Mouse (Mus musculus) forebrain, embryonic 13.5 days (tissue): Measurements from ENCODE around the gene Gm10322. TPM values are rescaled to one million over a fixed set of nuclear protein-coding genes. Genes with fewer than 3 reads are reported as not detected.

Experiments
- ATAC-seq: fragments of 200-750 bp; cut with Nextera tagmentation; 2 replicates; pipeline ENCODE4 v1.8.0; 2017
- H3K27ac ChIP-seq: fragments of 300-500 bp; sonication (generic); 2 replicates; pipeline ENCODE4 v1.5.1; 2015; ENCODE audit warnings: inconsistent platforms, mild to moderate bottlenecking, moderate library complexity
- H3K27me3 ChIP-seq: fragments of 300-500 bp; sonication (generic); 2 replicates; pipeline ENCODE4 v1.6.1; 2015; ENCODE audit warnings: mild to moderate bottlenecking, inconsistent platforms
- H3K36me3 ChIP-seq: fragments of 300-500 bp; sonication (generic); 2 replicates; pipeline ENCODE4 v1.6.1; 2015; ENCODE audit warnings: mild to moderate bottlenecking, inconsistent platforms; ENCODE audit not compliant: poor library complexity, severe bottlenecking
- H3K4me1 ChIP-seq: fragments of 300-500 bp; sonication (generic); 2 replicates; pipeline ENCODE4 v1.6.1; 2015; ENCODE audit warnings: inconsistent platforms
- H3K4me2 ChIP-seq: fragments of 300-500 bp; sonication (generic); 2 replicates; pipeline ENCODE4 v1.6.1; 2015; ENCODE audit warnings: inconsistent platforms, mild to moderate bottlenecking, moderate library complexity
- H3K4me3 ChIP-seq: fragments of 300-500 bp; sonication (generic); 2 replicates; pipeline ENCODE4 v1.5.1; 2015; ENCODE audit warnings: mild to moderate bottlenecking, inconsistent platforms
- H3K9ac ChIP-seq: fragments of 300-500 bp; sonication (generic); 2 replicates; pipeline ENCODE4 v1.6.1; 2015; ENCODE audit warnings: mild to moderate bottlenecking, inconsistent platforms
- H3K9me3 ChIP-seq: fragments of 300-500 bp; sonication (generic); replicated peaks from 2 replicates; pipeline ENCODE4 v1.6.1; 2016; ENCODE audit warnings: inconsistent platforms
- WGBS: fragments of 180-500 bp; shearing (Covaris S2); methylation state at CpG from one replicate; pipeline ENCODE4 v1.1.7; 2015; 5-methylcytosine and 5-hydroxymethylcytosine counted together
- polyA plus RNA-seq: library from polyadenylated mRNA; unstranded; fragments of >200 nt; fragmentation: Nextera tagmentation; extraction: Ambion mirVana; gene quantifications from 2 replicates; pipeline ENCODE4 v1.2.1, GENCODE M21; 2015

The Gm10322 gene
- polyA plus RNA-seq, 1 experiment from 2014 or later, result not detected

DNA sequence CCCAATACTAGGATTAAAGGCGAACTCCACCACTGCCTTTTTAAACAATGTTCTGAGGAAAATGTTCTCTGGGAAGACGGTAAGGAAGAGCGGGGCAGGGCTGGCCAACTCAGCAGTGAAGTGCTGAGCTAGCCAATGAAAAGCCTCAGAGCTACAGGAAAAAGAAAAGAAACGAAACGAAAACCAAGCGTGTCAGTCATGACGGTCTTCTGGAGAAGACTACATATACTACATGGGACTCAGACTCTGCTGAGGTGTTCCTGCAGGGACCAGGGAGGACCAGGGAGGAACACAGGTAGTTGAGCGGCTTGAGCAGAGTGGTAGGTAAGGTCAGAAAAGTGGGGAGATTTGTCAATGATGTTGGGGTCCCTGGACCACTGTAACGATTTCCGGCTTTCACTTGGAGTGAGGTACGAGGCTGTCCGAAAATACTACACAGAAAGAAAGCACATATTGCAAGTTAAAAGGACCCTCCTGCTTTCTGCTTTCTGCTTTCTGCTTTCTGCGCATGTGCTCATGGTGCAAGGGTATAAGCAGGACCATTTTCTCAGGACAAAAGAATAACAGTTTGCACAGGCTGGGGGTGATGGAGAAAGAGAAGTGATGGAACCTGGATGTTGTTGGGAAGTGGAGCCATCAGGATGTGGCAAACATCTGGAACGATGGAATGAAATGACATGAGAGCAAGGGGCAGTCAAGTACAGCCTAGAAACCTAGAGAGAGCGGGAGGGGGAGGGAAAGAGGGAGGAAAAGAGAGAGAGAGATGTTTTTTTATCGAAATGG, 21.1 kb downstream of the Gm10322 start:
- Histone ChIP-seq H3K9ac (no peak overlapping the region), H3K4me1 (peaks cover 4% of the 10 kb centered on the region; the same call in 1 of the 2 replicates), H3K36me3 (no peaks in the 10 kb centered on the region), H3K27me3 (no peaks in the 10 kb centered on the region), H3K4me3 (no peak overlapping the region), H3K27ac (no peak overlapping the region), H3K4me2 (no peak overlapping the region), H3K9me3 (no peaks in the 10 kb centered on the region)
- no peak for ATAC-seq
- 81% methylated on average over 16 of the region's 16 CpGs for WGBS

DNA sequence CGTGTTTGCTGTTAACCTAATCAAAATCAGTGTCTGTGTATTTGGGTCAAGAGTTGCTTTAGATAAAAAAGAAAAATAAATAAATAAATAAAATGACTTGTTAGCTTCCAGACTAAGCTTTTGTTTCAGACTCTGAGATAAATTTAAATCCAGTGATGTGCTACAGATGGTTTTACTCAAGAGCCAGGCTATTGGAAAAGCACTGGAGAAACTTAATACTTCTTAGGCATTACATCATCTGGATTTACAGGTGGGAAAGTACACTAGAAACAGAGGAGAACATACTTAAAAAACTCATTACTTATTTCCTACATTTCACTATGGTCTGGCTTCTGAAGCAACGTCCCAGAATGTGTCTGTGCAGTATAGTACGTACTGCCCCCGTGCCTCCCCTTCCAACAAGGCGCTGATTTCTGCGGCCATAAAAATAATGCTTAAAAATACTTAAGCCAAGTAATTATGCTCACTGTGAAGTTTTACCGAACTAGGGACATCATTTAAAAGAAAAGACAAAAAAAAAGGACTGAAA, 21.8 kb downstream of the Gm10322 start:
- H3K4me2 ChIP-seq, result no peak overlapping the region
- WGBS, result 86% methylated on average over 7 of the region's 7 CpGs
- H3K4me3 ChIP-seq, result no peak overlapping the region
- H3K4me1 ChIP-seq, result peaks cover 4% of the 10 kb centered on the region; the same call in 1 of the 2 replicates
- no peaks in the 10 kb centered on the region for H3K27me3 ChIP-seq
- H3K9ac ChIP-seq, result no peak overlapping the region
- no peaks in the 10 kb centered on the region for H3K9me3 ChIP-seq
- no peaks in the 10 kb centered on the region for H3K36me3 ChIP-seq
- ATAC-seq, result no peak
- no peak overlapping the region for H3K27ac ChIP-seq

DNA sequence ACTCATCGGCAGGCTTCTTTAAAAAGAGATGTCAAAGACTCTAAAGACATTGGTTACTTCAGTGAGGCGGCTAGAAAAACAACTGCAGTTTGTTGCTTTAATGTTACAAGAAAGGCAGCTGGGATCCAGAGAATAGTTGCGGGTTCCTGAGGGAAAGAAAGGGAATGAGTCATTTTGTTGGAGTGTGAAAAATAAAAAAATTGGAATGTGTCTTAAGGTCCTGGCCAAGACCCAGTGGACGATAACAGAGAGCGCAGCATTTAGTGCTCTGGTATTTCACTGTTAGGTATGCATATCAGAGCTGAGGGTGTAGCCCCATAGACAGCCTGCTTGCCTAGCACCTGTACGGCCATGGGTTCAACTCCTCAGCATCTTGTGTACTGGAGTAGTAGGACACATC, 22.7 kb downstream of the Gm10322 start:
- H3K4me3 ChIP-seq, result no peak overlapping the region
- WGBS, result 81% methylated on average over 6 of the region's 6 CpGs
- H3K4me1 ChIP-seq, result peaks cover 4% of the 10 kb centered on the region; the same call in 1 of the 2 replicates
- no peak overlapping the region for H3K9ac ChIP-seq
- no peak for ATAC-seq
- no peaks in the 10 kb centered on the region for H3K27me3 ChIP-seq
- no peaks in the 10 kb centered on the region for H3K36me3 ChIP-seq
- no peak overlapping the region for H3K27ac ChIP-seq
- H3K9me3 ChIP-seq, result no peaks in the 10 kb centered on the region
- H3K4me2 ChIP-seq, result no peak overlapping the region

DNA sequence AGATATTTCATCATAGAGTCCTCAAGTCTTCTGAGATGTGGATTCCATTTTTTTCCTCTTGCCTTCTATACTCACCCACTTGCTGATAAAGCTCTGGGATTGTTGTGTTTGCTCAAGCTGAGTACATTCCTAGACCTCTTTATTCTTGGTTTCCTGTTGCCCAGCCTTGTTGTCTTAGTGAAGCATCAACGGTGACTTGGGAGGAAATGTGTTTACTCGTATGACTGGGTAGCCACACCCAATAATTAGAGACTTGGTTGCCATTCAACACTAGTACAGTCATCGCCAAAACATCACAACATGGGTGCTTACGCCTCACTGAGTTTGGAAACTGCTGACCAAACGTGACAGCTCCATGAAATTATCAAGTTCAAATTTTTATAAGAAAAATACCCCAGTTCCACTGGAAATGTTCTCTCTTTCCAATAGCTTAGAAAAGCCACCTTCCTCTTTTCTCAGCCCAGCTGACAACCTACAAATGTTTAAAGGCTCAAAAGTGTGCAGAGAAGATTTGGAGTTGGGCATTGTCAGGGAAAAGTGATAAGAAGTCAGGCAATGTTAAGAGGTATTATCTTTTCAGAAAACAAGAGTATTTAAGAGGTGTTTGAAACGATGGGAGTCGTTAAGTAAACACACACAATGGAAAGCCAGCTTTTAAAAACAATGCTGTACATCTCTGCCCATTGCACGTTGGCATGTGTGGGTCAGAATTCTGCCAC, 27.0 kb downstream of the Gm10322 start:
- H3K4me1 ChIP-seq, result peaks cover 4% of the 10 kb centered on the region; the same call in 1 of the 2 replicates
- H3K36me3 ChIP-seq, result no peaks in the 10 kb centered on the region
- H3K4me3 ChIP-seq, result no peak overlapping the region
- no peak overlapping the region for H3K4me2 ChIP-seq
- WGBS, result 75% methylated on average over 8 of the region's 8 CpGs
- H3K9ac ChIP-seq, result no peak overlapping the region
- no peaks in the 10 kb centered on the region for H3K27me3 ChIP-seq
- no peak for ATAC-seq
- no peak overlapping the region for H3K27ac ChIP-seq
- H3K9me3 ChIP-seq, result no peaks in the 10 kb centered on the region

DNA sequence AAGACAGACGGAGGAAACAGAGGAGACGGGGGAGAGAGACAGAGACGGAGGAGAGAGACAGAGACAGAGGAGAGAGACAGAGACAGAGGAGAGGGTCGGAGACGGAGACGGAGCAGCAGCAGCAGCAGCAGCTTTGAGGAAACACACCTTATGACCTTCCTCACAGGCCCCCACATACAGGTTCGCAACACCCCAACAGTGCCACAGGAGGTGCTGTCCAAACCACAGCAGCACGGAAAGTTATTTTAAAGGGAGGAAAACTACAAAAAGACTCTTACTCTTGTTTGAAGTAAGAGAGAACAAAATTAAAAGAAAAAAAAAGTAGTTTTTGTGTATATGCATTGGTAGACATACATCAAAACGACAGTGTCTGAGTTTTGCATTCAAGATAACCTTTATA, 27.8 kb downstream of the Gm10322 start:
- ATAC-seq, result no peak
- H3K4me2 ChIP-seq, result no peak overlapping the region
- no peak overlapping the region for H3K4me3 ChIP-seq
- no peaks in the 10 kb centered on the region for H3K27me3 ChIP-seq
- no peaks in the 10 kb centered on the region for H3K36me3 ChIP-seq
- H3K9ac ChIP-seq, result no peak overlapping the region
- H3K9me3 ChIP-seq, result no peaks in the 10 kb centered on the region
- H3K4me1 ChIP-seq, result peaks cover 4% of the 10 kb centered on the region; the same call in 1 of the 2 replicates
- H3K27ac ChIP-seq, result no peak overlapping the region
- WGBS, result 84% methylated on average over 9 of the region's 9 CpGs

DNA sequence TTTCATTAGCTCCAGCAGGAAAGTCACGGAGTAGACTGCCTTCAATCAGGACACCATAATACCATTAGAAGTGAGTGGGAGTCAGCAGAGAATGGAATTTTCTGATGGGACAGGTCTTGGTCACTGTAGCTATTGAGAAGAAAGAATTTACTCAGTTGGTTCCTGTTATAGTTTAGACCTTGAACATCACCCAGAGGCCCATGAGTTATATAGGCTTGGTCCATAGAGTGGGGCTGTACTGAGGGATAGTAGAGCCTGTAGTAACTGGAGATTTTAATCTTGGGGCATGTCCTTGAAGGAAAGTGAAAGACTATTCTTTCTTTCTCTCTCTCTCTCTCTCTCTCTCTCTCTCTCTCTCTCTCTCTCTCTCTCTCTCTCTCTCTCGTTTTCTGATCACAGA, 28.8 kb downstream of the Gm10322 start:
- 63% methylated on average over 2 of the region's 2 CpGs for WGBS
- Histone ChIP-seq H3K27me3 (no peaks in the 10 kb centered on the region), H3K36me3 (no peaks in the 10 kb centered on the region), H3K9me3 (no peaks in the 10 kb centered on the region), H3K9ac (no peak overlapping the region), H3K4me1 (peaks cover 4% of the 10 kb centered on the region; the same call in 1 of the 2 replicates), H3K4me3 (no peak overlapping the region), H3K4me2 (no peak overlapping the region), H3K27ac (no peak overlapping the region)
- ATAC-seq, result no peak

DNA sequence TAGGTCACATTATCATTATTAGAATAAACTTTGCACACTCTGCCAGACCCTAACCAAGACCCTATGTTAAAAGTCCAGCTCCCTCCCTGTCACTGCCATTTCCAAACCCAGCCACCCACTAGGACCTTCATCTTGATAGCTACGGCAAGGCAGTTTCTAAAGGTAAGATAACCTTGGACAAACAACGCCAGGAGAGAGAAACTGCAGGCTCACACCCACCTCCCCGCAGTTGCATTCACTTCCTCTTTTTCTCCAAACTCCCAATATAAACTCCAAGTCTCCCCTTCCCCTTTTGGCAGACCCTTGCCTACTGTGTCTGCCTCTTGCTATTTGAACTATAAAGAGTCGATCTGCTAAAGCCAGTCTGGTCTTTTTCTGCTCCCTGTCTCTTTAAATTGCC, 29.3 kb downstream of the Gm10322 start:
- Histone ChIP-seq H3K4me1 (peaks cover 4% of the 10 kb centered on the region; the same call in 1 of the 2 replicates), H3K9me3 (no peaks in the 10 kb centered on the region), H3K27me3 (no peaks in the 10 kb centered on the region), H3K9ac (no peak overlapping the region), H3K36me3 (no peaks in the 10 kb centered on the region), H3K4me2 (no peak overlapping the region), H3K4me3 (no peak overlapping the region), H3K27ac (no peak overlapping the region)
- no peak for ATAC-seq
- WGBS, result 93% methylated on average over 4 of the region's 4 CpGs

DNA sequence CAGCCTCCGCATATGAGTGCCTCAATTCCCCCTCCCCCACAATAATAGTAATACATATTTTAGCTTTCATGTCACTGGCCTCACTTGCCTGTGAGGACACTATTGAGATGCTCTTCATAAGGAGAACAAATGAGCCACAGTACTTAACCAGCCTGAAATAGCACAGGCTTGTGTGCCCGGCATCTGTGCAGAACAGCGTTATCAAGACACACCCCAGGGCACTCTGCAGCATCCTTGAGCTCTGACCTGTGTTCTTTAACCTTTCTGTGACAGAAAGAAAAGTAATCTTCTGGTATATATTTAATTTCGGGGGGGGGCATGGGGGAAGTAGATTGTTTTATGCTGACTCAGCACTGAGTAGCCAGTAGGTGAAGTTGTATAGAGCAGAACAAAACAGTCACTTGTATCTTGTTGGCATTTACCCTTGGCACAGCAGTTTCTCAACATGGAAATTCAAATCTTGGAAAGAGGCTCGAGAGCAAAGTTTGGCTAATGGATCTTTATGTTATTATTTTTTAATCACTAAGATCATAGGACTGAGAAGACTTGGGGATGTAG, 31.0 kb downstream of the Gm10322 start:
- Histone ChIP-seq H3K9me3 (no peaks in the 10 kb centered on the region), H3K4me1 (no peaks in the 10 kb centered on the region), H3K4me3 (no peak overlapping the region), H3K4me2 (no peak overlapping the region), H3K36me3 (no peaks in the 10 kb centered on the region), H3K27ac (no peak overlapping the region), H3K27me3 (no peaks in the 10 kb centered on the region), H3K9ac (no peak overlapping the region)
- 88% methylated on average over 5 of the region's 5 CpGs for WGBS
- ATAC-seq, result no peak

DNA sequence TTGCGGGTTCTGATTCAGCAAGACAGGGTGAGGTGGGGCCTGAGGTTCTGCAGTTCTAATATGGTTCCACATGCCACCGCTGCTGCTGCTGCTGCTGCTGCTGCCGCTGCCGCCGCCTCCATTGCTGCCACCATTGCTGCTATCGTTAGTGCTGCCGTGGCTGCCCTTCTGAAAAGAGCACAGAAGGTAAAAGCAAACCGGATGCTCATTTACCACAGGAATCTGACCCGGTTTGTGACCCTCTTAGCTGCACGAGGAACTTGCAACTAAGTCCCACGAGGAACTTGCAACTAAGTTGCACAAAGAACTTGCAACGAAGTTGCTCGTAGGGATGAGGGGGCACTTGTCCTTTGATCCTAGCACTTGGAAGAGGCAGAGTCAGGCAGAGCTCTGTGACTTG, 40.9 kb downstream of the Gm10322 start:
- Histone ChIP-seq H3K4me3 (no peak overlapping the region), H3K9ac (no peak overlapping the region), H3K36me3 (no peaks in the 10 kb centered on the region), H3K27ac (no peak overlapping the region), H3K9me3 (0 out of 2 replicates have a peak, but pooled peaks cover 5% of the 10 kb centered on the region), H3K4me2 (no peak overlapping the region), H3K27me3 (no peaks in the 10 kb centered on the region), H3K4me1 (no peaks in the 10 kb centered on the region)
- no peak for ATAC-seq
- WGBS, result 75% methylated on average over 13 of the region's 13 CpGs

DNA sequence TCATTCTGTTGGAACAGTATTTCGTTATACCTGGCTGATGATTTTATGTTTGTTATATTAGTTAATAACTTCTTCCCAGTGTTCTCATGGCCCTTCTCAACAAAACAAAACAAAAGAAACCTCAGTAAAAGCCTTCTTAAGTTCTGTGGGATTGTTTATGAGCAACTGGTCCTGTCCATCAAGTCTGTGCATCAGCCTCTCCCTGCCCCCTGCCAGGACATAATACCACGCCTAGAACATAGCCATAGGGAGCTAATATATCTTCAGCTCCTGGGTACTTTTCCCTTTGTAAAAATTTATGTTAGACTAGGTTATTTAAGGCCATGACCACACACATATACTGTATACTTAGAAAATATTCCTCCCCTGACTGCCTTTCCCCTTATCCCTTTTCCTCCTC, 48.9 kb downstream of the Gm10322 start:
- Histone ChIP-seq H3K9me3 (0 out of 2 replicates have a peak, but pooled peaks cover 5% of the 10 kb centered on the region), H3K4me1 (no peaks in the 10 kb centered on the region), H3K27ac (no peak overlapping the region), H3K9ac (no peak overlapping the region), H3K36me3 (no peaks in the 10 kb centered on the region), H3K4me2 (no peak overlapping the region), H3K4me3 (no peak overlapping the region), H3K27me3 (no peaks in the 10 kb centered on the region)
- 76% methylated on average over 2 of the region's 2 CpGs for WGBS
- no peak for ATAC-seq

DNA sequence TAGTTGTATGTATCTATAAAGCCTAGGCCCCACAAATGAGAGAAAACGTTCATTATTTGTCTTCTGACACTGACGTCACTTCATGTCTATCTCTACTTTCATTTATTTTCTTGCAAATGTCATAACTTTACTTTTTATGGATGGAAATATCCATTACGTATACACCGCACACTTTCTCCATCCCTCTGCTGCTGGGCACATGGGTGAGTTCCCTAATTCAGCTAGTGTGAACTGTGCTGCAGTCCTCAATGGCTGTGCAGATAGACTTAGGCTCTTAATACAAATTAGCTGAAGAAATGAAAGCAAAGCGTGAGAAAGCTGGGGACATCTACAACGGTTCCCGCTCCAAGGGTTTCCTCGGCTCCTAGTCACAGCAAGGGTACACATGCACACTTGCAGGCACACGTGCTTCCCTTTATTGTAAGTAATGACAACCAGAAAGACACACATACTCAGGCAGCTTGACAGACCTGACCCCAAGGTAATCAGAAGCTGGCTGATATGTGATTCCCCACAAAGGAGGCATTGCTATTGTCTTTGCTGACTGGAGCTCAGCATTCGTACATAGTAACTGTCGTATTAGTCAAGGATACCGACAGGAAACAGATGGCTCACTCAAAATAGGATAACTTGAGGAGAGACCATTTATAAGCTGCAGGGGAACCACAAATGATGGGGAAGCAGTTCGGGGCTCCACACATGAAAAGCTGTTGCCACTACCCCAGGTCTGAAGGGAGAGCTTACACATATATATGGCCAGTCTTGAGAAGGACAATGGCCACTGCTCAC, 49.8 kb downstream of the Gm10322 start:
- WGBS, result 77% methylated on average over 13 of the region's 13 CpGs
- H3K4me1 ChIP-seq, result no peaks in the 10 kb centered on the region
- no peak overlapping the region for H3K4me2 ChIP-seq
- no peak overlapping the region for H3K27ac ChIP-seq
- H3K9me3 ChIP-seq, result no peaks in the 10 kb centered on the region
- H3K27me3 ChIP-seq, result no peaks in the 10 kb centered on the region
- no peak overlapping the region for H3K4me3 ChIP-seq
- no peaks in the 10 kb centered on the region for H3K36me3 ChIP-seq
- no peak for ATAC-seq
- no peak overlapping the region for H3K9ac ChIP-seq
